Mouse (Mus musculus) limb, embryonic 11.5 days (tissue): ENCODE measurements at regions not wholly inside any gene's neighbourhood (a gene's known extent, or its start where the extent isn't known, plus 50 kb on each side); places are given as distances from the start of the nearest gene placed in this dataset.
A peak's percentile ranks its signal among the peaks of the same experiment; 100 is the strongest.

Experiments used
- ATAC-seq: fragments of 200-750 bp; cut with Nextera tagmentation; 2 replicates; pipeline ENCODE4 v1.8.0; 2017; ENCODE audit warnings: low read depth; ENCODE audit not compliant: insufficient number of reproducible peaks, low FRiP score, low TSS enrichment
- DNase-seq: peaks from one replicate; pipeline ENCODE4 v3.0.0-alpha.2; 2015; ENCODE audit warnings: low spot score
- H3K27ac ChIP-seq: fragments of 300-500 bp; sonication (generic); replicated peaks from 2 replicates; pipeline ENCODE4 v1.5.1; 2014; ENCODE audit warnings: low read depth, mild to moderate bottlenecking, low read length
- H3K27me3 ChIP-seq: fragments of 300-500 bp; sonication (generic); 2 replicates; pipeline ENCODE4 v1.6.1; 2014; ENCODE audit warnings: mild to moderate bottlenecking, low read length, mixed read lengths; ENCODE audit not compliant: control insufficient read depth, insufficient read depth
- H3K36me3 ChIP-seq: fragments of 300-500 bp; sonication (generic); 2 replicates; pipeline ENCODE4 v1.6.1; 2014; ENCODE audit warnings: mild to moderate bottlenecking, low read length, moderate library complexity, mixed read lengths; ENCODE audit not compliant: control insufficient read depth, insufficient read depth
- H3K4me1 ChIP-seq: fragments of 300-500 bp; sonication (generic); 2 replicates; pipeline ENCODE4 v1.6.1; 2014; ENCODE audit warnings: low read length, mixed read lengths; ENCODE audit not compliant: control insufficient read depth, insufficient read depth
- H3K4me2 ChIP-seq: fragments of 300-500 bp; sonication (generic); 2 replicates; pipeline ENCODE4 v1.6.1; 2014; ENCODE audit warnings: low read depth, mild to moderate bottlenecking, moderate library complexity; ENCODE audit not compliant: severe bottlenecking
- H3K4me3 ChIP-seq: fragments of 300-500 bp; sonication (generic); 2 replicates; pipeline ENCODE4 v1.5.1; 2014; ENCODE audit warnings: low read depth, low read length
- H3K9ac ChIP-seq: fragments of 300-500 bp; sonication (generic); 2 replicates; pipeline ENCODE4 v1.6.1; 2014; ENCODE audit warnings: mild to moderate bottlenecking, low read length
- H3K9me3 ChIP-seq: fragments of 300-500 bp; sonication (generic); 2 replicates; pipeline ENCODE4 v1.6.1; 2016; ENCODE audit warnings: low read length; ENCODE audit not compliant: control insufficient read depth
- WGBS: fragments of 180-500 bp; shearing (Covaris S2); extraction: QIAGEN DNeasy Blood & Tissue Kit; methylation state at CpG from one replicate; pipeline ENCODE4 v1.1.7; 2014; 5-methylcytosine and 5-hydroxymethylcytosine counted together

DNA sequence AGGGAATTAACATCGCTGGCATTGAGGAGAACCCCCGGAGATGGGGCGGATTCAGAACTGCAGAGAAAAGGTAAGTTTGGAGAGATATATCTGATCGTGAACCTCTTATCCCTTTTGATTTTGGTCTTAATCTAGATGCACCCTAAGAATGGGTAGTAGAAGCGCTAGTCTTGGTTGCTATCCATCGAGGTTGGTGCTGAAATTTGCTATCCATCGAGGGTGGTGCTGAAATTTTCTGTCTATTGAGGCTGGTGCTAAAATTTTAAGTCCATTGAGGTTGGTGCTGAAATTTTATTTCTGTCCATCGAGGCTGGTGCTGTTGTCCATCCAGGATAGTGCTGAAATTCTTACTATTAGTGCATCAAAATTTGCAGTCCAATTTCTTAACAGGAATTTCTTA, 80.4 kb downstream of the Scgb1b3 start:
- peak; percentile 26 for DNase-seq
- no peaks in the 10 kb centered on the region for H3K36me3 ChIP-seq
- H3K4me3 ChIP-seq, result no peak overlapping the region
- no peaks in the 10 kb centered on the region for H3K4me1 ChIP-seq
- no peak overlapping the region for H3K4me2 ChIP-seq
- no peaks in the 10 kb centered on the region for H3K27me3 ChIP-seq
- H3K27ac ChIP-seq, result no peak overlapping the region
- ATAC-seq, result no peak
- no peaks in the 10 kb centered on the region; the same call in 1 of the 2 replicates for H3K9me3 ChIP-seq
- 48% methylated on average over 8 of the region's 8 CpGs for WGBS
- no peak overlapping the region for H3K9ac ChIP-seq
